Mouse (Mus musculus) heart, adult 8-10 months (tissue): ENCODE measurements around the gene Plxnd1. TPM values are rescaled to one million over a fixed set of nuclear protein-coding genes. Genes with fewer than 3 reads are reported as not detected.
A peak's percentile ranks its signal among the peaks of the same experiment; 100 is the strongest.

Source experiments
- DNase-seq: peaks from one replicate; pipeline ENCODE4 v3.0.0; 2022; ENCODE audit warnings: low spot score
- total RNA-seq, 4 experiments: library from RNA; stranded (reverse); gene quantifications; 2 replicates each; pipeline ENCODE4 v1.2.4; 2022

Plxnd1 gene
- total RNA-seq, 4 experiments from 2014 or later: 43.8 to 75.7 (median 63.5) TPM

DNA sequence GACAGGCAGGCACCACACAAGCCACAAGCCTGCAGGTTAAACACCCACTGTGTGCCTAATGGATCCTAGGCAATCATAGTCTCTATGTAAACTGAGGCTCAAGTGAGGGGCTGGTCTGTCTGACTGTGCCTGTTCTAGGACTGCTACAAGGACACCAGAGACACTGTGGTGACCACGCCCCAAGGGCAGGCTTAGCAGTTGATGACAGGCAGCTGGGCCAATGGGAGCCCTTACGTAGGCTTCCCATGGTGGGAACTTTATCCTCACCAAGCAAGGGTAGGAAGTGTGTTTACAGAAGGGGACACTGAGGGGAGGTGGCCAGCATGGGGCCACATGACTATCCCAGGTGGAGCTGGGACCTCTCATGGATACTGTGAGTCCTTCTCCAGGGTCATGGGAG lies 4.4 kb upstream of the Plxnd1 start:
- no peak for DNase-seq

DNA sequence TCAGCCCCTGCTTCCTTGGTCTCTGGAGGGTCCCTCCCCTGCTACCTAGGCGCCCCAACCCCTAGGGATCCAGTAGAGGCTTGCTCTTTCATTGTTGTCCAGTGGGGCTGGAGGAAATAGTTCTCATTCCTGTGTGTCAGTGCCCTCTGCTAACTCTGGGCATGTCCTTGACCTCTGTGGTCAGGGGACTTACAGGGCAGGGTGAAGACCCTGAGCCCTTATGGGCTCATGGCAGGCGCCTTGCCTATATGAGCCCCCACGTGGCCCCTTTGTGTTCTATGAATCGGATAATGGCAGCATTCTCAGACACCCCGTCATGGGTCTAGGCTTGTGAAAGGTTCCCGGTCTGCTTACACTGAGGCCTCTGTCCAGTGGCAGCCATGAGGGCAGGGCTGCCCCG lies 4.0 kb upstream of the Plxnd1 start:
- DNase-seq: no peak

DNA sequence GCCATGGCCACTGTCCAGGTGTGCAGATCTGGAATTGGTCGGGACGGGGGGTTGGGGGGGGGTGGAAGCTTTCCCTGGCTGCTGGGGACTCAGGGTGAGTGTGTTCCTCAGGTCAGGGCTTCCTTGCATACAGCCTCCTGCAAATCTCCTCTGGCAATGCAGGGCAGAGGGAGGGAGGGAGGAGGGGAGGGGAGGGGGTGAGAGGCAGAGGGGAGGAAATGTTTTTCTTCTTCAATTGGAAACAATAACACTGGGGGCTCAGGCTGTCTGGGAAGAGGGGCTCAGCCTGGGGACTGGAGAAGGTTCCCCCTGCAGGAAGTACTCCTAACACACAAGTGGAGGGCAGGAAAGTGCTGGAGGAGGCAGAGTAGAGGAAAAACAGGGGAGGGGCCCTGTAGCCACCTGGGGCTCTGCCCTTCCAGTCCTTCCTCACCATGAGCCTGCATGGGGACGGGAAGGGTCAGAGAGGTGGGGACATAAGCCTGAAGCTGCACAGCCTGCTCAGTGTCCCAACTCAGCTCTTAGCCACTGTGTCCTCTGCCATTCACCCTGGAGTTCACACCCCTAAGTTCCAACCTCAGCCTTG lies 3.0 kb upstream of the Plxnd1 start:
- no peak for DNase-seq

DNA sequence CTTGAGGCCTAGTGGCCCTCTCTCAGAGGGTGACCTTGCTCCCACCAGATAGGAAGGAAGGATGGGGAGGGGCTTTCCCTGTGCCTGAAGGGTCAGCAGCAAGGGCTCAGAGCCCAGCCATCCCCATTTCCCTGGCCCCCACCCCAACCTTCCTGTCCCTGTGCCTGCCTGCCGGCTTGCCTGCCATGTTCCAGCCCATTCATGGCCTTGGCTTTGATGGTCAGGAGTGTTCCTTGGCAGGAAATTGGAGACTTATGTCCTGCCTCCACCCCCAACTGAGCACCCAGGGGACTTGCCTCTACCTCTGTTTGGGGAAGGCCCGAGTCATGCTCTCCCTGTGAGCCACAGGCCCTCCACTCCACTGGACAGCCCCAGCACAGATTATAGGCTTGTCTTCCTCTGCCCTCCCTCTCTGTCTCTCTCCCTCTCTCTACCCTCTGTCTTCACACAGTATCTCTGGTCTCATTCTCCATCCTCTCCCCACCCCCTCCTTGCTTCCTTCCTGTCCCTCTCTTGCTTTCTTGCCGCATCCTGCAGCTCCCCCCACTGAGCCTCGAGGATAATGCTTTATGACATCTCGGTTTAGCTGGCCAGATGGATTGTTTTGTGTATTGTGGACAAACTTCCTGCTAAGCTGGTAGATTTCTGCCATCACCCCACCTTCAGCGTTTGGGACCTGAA lies 1.5 kb upstream of the Plxnd1 start:
- DNase-seq: peak; percentile 84

DNA sequence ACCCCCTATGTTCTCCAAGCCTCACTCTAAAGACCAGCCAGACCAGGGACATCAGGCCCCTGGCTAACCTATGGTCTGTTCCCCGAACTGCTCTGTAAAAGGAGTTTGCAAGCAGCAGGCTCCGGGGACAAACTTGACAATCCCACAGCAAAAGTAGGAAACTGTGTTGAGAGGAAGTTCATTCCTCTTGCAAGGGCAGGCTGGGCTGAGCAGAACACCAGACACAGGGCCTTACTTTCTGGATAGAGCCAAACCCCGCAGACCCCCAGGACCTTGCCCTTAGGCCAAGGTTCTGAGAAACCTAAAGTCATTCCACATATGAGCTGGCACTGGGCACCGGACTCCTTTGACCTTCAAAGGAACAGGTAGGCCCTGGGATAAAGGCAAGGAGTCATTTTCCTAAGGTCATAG lies 731 bp upstream of the Plxnd1 start:
- DNase-seq: no peak

DNA sequence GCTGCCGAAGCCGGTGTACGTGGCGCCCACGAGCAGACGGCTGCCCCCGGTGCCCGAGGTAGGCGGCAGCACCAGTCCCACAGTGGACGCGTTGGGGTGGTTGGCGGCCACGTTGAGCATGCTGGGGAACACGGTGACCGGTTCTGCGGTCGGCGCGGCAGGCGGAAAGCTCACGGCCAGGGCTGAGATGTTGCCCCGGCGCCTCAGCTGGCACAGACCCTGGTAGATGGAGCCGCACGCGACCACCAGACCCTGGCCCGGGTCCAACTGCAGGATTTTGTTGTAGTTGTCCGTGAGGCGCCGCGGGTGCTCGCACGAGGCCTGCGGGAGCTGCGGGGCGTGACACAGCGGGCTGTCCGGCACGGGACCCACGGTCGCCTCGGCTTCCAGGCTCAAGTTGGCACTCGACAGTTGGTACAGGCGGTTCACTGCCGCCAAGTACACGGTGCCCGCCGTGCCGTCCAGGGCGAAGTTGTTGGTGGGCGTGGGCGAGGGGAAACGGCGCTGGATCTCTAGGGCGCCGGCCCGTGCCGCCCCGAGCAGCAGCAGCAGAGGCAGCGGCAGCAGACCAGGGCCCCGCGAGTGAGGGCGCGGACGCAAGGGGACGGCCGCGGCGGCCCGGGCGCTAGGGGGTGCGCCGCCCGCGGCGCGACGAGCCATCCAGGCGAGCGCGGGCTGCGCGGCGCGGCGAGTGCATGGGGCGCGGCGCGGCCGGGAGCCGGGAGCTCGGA lies 494 bp downstream of the Plxnd1 start:
- no peak for DNase-seq

DNA sequence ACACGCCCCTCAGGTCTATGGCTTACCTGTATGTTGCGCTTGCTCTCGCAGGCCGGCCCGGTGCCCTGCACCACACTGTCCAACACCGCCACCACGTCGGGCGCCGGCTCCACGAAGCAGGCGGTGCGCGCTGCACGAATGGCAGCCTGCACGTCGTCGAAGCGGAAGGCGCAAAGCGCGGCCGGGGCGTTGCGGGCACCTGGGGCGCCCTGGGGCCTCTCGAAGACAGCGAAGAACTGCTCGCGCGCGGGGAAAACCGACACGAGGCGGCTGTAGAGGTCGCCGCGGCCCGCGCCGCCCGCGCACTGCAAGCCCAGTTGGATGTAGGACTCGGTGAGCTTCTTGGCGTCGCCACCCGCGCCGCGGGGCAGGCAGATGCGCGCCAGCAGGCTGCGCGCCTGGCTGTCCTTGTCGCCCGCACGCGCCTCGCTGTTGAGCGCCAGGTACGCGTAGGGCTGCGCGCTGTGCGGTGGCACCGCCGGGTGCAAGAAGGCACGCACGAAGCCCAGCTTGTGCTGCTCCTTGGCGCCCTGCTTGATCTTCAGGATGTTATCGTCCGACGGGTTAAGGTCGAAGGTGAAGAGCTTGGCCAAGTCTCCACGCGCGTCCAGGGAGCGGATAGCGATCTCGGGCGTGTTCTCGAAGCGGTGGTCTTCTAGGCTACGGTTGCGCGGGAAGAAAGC lies 1.2 kb downstream of the Plxnd1 start:
- DNase-seq: no peak

DNA sequence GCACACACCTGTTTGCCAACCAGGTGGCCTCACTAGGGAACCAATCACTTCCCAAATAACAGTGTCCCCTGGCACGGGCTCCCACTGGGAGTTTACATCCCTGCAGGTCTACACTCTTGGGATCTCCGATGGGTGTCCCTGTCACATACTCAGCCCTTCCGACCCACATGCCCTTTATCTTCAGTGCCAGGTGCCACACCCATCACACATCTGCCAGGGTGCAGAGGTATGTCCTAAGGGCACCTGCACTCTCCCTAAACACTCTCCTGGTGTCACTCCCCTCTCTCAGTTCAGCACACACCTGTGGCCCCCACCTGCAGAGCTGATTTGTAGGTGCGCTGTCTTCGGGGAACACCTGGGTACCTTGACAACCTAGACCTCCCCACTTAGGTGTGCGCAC lies 1.8 kb downstream of the Plxnd1 start:
- no peak for DNase-seq

DNA sequence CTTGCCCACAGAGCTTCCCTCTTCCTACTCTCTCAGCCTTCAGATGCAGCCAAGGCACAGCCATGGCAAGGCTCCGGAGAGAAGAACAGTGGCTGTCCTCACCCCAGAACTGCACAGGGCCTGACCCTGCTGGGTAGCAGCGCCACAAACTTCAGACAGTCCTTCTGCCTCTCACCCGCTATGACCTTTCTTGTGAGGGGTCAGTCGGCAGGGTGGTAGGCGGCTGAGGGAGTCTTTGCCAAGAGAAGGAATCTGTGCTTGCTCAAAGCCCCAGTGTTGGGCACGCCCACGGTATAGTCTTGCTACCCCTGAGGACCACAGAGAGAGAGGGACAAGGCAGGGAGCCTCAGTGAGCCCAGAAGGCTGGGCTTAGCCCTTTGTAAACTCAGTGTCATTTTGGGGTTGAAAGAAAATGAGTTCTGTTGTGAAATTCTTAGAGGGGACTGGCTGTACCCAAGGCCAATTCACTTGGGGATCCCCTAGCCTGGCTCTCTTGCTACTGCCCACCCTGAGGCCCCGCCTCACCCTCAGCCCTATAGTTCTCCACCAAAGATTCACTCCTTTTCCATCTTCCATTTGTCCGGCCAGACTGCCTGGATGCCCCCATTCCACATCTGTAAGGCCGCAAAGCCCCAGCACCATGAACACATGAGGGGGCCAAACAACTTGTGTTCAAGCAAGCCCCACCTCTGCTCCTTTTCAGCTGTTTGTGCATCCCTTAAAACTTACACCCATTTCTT lies 2.8 kb downstream of the Plxnd1 start:
- DNase-seq: no peak

DNA sequence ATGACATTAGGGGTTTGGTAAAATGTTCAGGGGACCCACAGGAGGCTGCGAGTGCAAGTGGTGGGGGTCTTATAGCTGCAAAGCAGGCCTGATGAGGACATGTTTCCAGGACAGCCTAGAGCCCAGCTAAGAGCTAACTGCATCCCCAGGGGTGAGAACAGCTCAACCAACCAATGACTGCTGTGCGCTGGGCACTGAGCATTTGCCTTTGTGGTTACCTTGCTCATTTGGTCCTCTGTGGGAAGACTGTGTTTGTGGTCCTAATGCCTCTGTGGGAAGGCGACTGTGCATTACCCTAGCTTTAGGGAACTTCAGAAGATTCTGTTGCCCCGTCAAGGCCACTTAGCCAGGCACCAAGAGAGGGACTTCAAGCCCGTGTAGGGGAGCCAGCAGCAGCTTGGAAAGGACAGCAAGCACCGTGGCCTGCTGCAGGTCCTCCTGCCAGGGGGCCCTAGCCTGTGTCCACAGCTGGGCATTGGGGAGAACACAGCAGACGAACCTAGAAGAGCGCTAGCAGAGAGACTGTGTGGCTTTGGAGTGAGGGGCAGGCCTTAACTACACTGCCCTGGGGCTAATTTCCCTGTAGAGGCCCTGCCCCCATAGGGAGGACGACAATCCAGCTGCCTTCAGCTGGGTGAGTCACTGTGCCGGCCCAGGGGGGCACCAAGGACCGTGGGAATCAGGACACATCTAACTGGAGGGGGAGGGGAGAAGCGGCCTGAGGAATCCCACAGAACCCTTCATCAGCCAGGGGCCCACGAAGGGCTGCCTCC lies 3.5 kb downstream of the Plxnd1 start:
- DNase-seq: no peak

DNA sequence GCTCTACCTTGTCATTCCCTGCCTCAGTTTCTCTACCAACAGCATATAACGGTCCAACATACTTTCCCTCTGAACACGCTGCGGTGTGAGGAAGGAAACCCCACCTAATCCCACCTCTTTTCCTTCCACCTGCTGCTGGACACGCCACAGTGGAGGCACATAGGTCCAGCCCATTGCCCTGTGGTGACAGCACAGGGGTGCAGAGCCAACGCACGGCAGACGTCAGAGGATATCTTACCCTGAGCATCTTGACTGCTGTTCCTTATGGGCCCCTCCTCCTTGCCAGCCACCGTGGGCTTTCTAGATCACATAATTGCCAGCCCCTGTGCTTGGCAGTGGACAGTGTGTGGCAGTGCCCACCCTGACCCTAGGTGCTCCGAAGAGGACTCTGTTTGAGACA lies 4.3 kb downstream of the Plxnd1 start:
- no peak for DNase-seq

DNA sequence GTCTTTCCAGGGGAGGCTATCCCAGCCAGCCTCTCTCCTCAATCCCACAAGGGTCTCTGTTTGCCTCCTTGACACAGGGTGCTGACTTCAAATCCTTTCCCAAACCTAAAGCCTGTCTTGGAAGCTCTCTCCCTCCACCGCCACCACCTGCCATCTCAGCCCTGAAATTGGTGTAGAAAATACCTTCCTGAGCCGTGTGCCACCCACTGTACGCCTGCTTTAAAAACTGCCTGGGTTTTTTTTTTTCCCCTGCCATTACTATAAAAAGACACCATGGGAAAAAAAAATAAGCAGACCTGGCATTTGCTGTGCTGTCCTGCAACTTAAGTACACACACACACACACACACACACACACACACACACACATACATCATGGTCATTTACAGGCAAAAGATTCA lies 4.7 kb downstream of the Plxnd1 start:
- no peak for DNase-seq

DNA sequence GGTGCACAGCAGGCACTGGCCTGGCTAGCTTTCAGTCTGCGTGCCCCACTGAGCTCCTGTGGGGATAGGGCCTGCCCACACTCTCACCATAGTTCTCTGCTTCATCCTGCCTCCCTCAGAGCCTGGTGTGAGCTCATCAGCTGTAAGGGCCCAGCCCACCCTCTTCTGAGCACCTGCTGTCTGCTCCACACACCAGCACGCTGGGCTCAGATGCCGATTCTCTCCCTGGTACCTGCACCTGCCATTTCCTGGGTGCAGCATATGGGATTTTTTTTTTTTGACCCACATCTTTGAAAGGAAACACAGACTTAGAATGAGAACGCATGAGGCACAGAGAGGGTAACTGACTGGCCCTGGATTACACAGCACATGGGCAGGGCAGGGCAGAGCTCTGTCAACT lies 5.2 kb downstream of the Plxnd1 start:
- DNase-seq: no peak

DNA sequence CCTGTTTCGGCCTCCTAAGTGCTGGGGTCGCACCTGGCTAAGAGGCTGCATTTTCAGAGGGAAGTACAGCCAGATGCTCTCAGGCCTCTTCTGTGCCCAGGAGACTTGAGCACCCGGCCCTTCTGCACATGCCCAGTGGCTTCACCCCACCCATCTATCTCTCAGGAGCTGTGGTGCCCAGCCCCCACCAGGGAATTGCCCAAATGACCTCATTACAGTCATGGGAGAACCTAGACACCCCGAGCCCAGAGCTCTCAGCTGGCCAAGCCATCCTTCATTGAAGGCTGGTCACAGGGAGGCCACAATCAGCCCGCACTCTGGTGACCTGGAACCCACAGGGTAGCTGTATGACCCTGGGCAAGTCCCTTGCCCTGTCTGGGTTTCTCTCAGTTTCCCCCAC lies 5.8 kb downstream of the Plxnd1 start:
- no peak for DNase-seq

DNA sequence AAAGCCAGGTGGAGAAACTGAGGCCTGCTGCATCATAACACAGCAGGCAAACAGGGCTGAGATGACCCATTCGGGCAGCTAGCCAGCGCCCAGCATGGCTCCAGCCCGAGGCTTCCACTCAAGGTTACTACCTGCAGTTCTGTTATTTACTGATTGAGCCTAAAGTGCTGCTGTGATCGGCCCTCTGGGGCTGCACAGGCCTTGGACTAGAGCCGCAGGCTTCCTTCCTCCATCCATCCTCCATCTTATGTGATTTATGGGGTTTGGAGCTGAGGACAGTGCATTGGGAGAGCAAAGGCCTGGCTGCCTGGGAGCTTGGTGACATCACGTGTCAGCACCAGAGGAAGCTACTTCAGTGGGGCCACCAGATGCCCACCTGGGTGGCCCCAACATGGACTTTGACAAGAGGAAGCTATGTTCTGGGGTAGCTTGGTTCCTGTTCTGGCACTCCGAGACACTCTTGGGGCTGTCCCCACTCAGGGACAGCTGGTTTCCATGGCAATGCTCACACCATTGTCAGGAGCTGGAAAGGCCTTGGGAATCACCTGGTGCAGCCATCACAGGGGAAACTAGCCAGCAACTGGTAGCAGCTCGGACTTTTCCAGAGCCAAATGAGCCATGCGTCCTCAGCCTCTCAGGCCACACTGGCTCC lies 7.6 kb downstream of the Plxnd1 start:
- no peak for DNase-seq

DNA sequence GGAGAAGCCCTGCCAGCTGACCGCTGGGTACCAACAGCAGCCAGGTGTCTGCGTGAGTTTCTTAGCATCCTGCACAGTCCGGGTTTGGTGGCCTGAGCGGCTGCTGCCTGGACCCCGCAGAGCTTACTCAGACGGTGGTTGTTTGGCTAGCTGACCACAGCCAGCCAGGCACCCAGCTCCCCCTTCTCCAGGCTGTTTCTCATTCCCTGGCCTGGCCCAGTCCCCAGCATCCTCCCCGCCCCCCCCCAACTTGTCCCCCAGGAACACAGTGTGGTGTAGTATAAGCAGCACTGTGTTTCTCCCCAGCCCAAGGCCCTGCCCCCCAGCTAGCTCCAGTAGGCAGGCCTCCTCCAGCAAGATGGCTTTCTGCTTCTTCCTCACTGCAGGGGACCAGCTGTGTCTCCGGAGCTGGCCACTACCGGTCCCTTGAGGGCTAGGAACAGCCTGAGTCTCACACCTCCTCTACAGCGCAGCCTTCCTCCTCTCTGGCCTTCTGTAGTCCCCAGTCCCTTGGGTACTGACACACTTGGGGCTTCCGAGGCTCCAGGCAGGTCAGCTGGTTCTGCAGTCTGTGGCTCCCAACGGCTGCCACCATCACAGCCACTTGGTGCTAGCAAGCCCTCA lies 8.2 kb downstream of the Plxnd1 start:
- DNase-seq: no peak

DNA sequence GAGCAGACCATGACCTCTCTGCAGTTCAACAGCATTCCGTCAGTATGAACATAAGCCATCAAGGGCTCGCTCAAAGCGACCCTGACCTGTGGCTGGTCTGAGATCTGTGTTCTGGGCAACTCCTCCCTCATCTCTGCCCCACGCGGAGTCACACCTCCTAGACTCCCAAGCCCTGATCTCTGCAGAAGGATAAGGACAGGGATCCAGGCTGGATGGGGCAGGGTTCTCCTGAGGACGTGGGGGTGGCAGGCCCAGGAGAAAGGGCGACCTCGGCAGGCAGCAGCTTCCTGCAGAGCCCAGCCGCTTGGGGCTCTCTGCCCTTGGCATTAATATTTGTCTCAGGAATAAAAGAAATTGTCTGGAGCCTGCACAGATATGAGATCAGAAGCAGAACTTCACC lies 9.2 kb downstream of the Plxnd1 start:
- DNase-seq: no peak

DNA sequence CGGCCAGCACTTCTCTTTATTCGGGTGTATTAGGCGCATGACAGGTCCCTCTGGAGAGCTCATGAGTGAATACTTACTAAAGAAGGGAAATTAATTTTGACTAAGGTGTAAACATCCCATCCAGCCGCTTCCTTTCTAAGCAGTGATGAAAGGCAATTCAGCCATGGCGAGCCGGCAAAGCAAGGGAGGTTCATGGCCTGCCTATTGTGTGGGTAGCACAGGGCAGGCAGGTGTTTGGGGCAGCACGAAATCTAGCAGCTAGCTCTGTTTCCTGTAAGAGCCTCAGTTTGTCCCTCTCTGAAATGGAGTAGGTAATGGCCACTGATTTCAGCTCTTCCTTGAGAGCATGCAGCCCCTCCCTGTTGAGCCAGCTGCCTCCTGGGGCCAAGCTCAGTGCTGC lies 10.2 kb downstream of the Plxnd1 start:
- DNase-seq: no peak

DNA sequence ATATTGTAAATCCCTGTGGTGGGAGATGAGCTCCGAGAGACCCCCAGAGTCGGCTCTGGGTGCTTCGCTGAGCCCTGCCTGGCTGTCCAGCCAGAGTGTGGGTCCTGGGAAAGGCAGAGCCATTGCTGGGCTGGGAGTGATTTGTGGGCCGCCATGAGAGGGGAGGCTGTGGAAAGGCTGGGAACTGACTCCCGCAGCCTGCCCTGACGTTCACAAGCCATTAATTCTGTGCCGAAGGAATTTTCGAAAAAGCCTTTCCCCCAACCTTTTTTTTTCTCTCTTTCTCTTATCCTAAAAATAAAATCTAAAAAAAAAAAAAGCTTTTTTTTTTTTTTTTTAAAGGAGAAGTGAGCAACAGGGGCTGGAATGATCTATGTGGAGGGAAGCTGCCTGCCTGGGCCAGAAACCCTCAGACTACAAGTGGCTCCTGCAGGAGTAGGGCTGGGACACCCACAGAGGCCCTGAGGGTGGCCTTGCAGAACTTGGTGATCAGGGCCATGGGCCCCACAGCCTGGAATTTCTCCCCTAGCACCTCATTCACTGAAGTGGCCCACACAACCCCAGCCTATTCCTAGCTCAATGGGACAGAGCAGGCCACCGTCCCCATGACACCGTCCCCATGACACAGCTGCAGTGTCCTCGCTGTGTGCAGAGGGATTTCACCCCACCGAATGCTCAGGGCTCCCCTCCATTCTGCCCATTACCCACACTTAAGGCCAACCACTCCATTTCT lies 11.3 kb downstream of the Plxnd1 start:
- DNase-seq: no peak
